ENCODE assay signal across 26 mouse cellular contexts in the genomic region with DNA sequence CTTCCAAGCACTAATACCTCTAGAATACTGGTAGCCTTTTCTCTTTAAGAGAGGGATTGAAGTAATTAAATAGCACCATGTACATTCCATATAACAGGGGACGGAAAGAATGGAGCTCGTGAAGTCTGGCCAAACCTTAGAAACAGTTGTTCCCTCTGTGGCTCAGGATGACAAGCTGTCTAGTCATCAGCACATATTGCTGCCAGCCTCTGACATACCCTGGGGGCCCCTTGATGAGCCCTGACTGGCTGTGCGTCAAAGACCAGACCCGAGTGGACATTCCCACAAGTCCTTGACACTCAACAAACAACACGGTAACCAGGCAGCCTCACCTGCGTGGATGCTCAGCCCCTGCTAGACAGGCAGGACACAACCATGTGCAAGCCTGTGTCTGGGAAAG. TPM values are rescaled to one million over a fixed set of nuclear protein-coding genes. Genes with fewer than 3 reads are reported as not detected.
A peak's percentile ranks its signal among the peaks of the same experiment; 100 is the strongest.
DNase-seq lines count a peak whose midpoint lies in the region; ATAC-seq and TF ChIP-seq lines count a peak whose summit lies in the region.
"Had no signal": no experiment of that assay in that cellular context is flagged by ENCODE, and none has a peak within 500 bp of the region (broad histone marks: within the 10 kb centered on the region; RNA-seq: fewer than 3 reads in every experiment).

No protein-coding gene starts in this region.

- 78% methylated on average over 6 of the region's 6 CpGs for WGBS in hindbrain, embryonic 13.5 days
- WGBS in hindbrain, embryonic 11.5 days = 85% methylated on average over 6 of the region's 6 CpGs
- 73% methylated on average over 6 of the region's 6 CpGs for WGBS in embryonic facial prominence, embryonic 10.5 days
- WGBS in limb, embryonic 14.5 days = 49% methylated on average over 6 of the region's 6 CpGs
- WGBS in kidney, embryonic 16.5 days = 86% methylated on average over 6 of the region's 6 CpGs

- H3K4me1 ChIP-seq in hindbrain, embryonic 13.5 days (replicated peaks) = peaks cover 18% of the 10 kb centered on the region
- no peaks in the 10 kb centered on the region for H3K4me1 ChIP-seq in hindbrain, embryonic 11.5 days (replicated peaks; ENCODE audit: control insufficient read depth, insufficient read depth, low read length)
- H3K4me1 ChIP-seq in embryonic facial prominence, embryonic 10.5 days = peaks cover 25% of the 10 kb centered on the region
- H3K4me1 ChIP-seq in limb, embryonic 14.5 days (ENCODE audit: control insufficient read depth, insufficient read depth, low read length) = peaks cover 26% of the 10 kb centered on the region
- peaks cover 12% of the 10 kb centered on the region for H3K4me1 ChIP-seq in kidney, embryonic 16.5 days (ENCODE audit: insufficient read depth, low read length)

- H3K9ac ChIP-seq in hindbrain, embryonic 13.5 days = 0 out of 2 replicates have a peak overlapping the region, but pooled peaks have one; percentile 8
- H3K9ac ChIP-seq in hindbrain, embryonic 11.5 days (ENCODE audit: low read depth, low read length) = no peak overlapping the region
- H3K9ac ChIP-seq in limb, embryonic 14.5 days (ENCODE audit: low read depth, low read length, severe bottlenecking) = no peak overlapping the region
- H3K9ac ChIP-seq in kidney, embryonic 16.5 days (replicated peaks; ENCODE audit: low read length) = no peak overlapping the region
- H3K9ac ChIP-seq: hindbrain, embryonic 12.5 days; midbrain, embryonic 13.5 days; neural tube, embryonic 13.5 days had no signal

- H3K79me3 ChIP-seq in C2C12 (ENCODE audit: low read depth) = no peaks in the 10 kb centered on the region

- TF ChIP-seq POLR2A in limb, embryonic 14.5 days (IDR thresholded peaks at IDR 0.05; ENCODE audit: borderline replicate concordance, extremely low read depth, insufficient read depth, insufficient read length) = no peak

- no peaks in the 10 kb centered on the region for H3K79me2 ChIP-seq in C2C12 (ENCODE audit: control insufficient read depth, insufficient read depth)

- no peak overlapping the region for H3K4me2 ChIP-seq in hindbrain, embryonic 13.5 days
- no peak overlapping the region for H3K4me2 ChIP-seq in hindbrain, embryonic 11.5 days (replicated peaks; ENCODE audit: low read depth, low read length)
- no peak overlapping the region for H3K4me2 ChIP-seq in limb, embryonic 14.5 days (replicated peaks; ENCODE audit: low read depth, low read length, severe bottlenecking)
- H3K4me2 ChIP-seq in kidney, embryonic 16.5 days (replicated peaks; ENCODE audit: low read depth, low read length) = no peak overlapping the region
- H3K4me2 ChIP-seq: hindbrain, embryonic 12.5 days; liver, embryonic 11.5 days; midbrain, embryonic 13.5 days; neural tube, embryonic 13.5 days had no signal

- no peak overlapping the region for H3K4me3 ChIP-seq in hindbrain, embryonic 13.5 days
- H3K4me3 ChIP-seq in hindbrain, embryonic 11.5 days (ENCODE audit: low read depth, low read length) = no peak overlapping the region
- no peak overlapping the region for H3K4me3 ChIP-seq in C2C12 (ENCODE audit: insufficient read depth, poor library complexity, severe bottlenecking)
- H3K4me3 ChIP-seq in embryonic facial prominence, embryonic 10.5 days = no peak overlapping the region
- H3K4me3 ChIP-seq in limb, embryonic 14.5 days (replicated peaks; ENCODE audit: low read length) = no peak overlapping the region
- H3K4me3 ChIP-seq in kidney, embryonic 16.5 days (ENCODE audit: low read length) = no peak overlapping the region
- H3K4me3 ChIP-seq: hindbrain, embryonic 12.5 days; midbrain, embryonic 13.5 days; neural tube, embryonic 13.5 days had no signal

- peaks cover 70% of the 10 kb centered on the region for H3K36me3 ChIP-seq in hindbrain, embryonic 13.5 days
- H3K36me3 ChIP-seq in hindbrain, embryonic 11.5 days (ENCODE audit: control insufficient read depth, insufficient read depth, low read length) = 0 out of 2 replicates have a peak, but pooled peaks cover 2% of the 10 kb centered on the region
- peaks cover 31% of the 10 kb centered on the region for H3K36me3 ChIP-seq in C2C12 (ENCODE audit: control insufficient read depth, insufficient read depth)
- H3K36me3 ChIP-seq in embryonic facial prominence, embryonic 10.5 days (replicated peaks) = peaks cover 72% of the 10 kb centered on the region
- H3K36me3 ChIP-seq in limb, embryonic 14.5 days (ENCODE audit: control insufficient read depth, insufficient read depth, low read length) = peaks cover 47% of the 10 kb centered on the region
- H3K36me3 ChIP-seq in kidney, embryonic 16.5 days (ENCODE audit: insufficient read depth, low read length) = peaks cover 13% of the 10 kb centered on the region; the same call in 1 of the 2 replicates

- no peak for TF ChIP-seq CTCF in C2C12 (IDR thresholded peaks at IDR 0.05; ENCODE audit: control insufficient read depth, insufficient read depth, insufficient read length)

- no peak for DNase-seq in hindbrain, embryonic 11.5 days (ENCODE audit: low spot score)
- DNase-seq in embryonic facial prominence, embryonic 10.5 days (ENCODE audit: low spot score) = no peak
- peak; percentile 16 for DNase-seq in limb, embryonic 14.5 days (ENCODE audit: low spot score)
- DNase-seq in left cerebral cortex, adult 11 months (ENCODE audit: low spot score) = no peak
- DNase-seq: adrenal gland, postnatal 25 days; cerebellum, adult 11-12 months; gastrocnemius, postnatal 36 days; kidney, postnatal 4 days; lung, adult 18-20 months; lung, postnatal 14 days; thymus, adult 18-20 months had no signal

- no peaks in the 10 kb centered on the region for H3K27me3 ChIP-seq in hindbrain, embryonic 13.5 days
- H3K27me3 ChIP-seq in hindbrain, embryonic 11.5 days (ENCODE audit: control insufficient read depth, insufficient read depth, low read length) = no peaks in the 10 kb centered on the region
- no peaks in the 10 kb centered on the region for H3K27me3 ChIP-seq in C2C12 (ENCODE audit: control insufficient read depth, insufficient read depth, insufficient read length)
- no peaks in the 10 kb centered on the region for H3K27me3 ChIP-seq in embryonic facial prominence, embryonic 10.5 days (replicated peaks; ENCODE audit: low read depth, poor library complexity, severe bottlenecking)
- no peaks in the 10 kb centered on the region for H3K27me3 ChIP-seq in limb, embryonic 14.5 days (ENCODE audit: control insufficient read depth, insufficient read depth, low read length)
- no peaks in the 10 kb centered on the region for H3K27me3 ChIP-seq in kidney, embryonic 16.5 days (ENCODE audit: insufficient read depth, low read length)
- H3K27me3 ChIP-seq: hindbrain, embryonic 12.5 days; midbrain, embryonic 13.5 days; neural tube, embryonic 13.5 days had no signal

- no peaks in the 10 kb centered on the region for H3K9me3 ChIP-seq in hindbrain, embryonic 13.5 days
- no peaks in the 10 kb centered on the region for H3K9me3 ChIP-seq in hindbrain, embryonic 11.5 days (ENCODE audit: control insufficient read depth, low read length)
- 0 out of 2 replicates have a peak, but pooled peaks cover 3% of the 10 kb centered on the region for H3K9me3 ChIP-seq in embryonic facial prominence, embryonic 10.5 days
- H3K9me3 ChIP-seq in limb, embryonic 14.5 days (ENCODE audit: control insufficient read depth, low read length) = no peaks in the 10 kb centered on the region
- H3K9me3 ChIP-seq in kidney, embryonic 16.5 days (ENCODE audit: low read length) = no peaks in the 10 kb centered on the region
- H3K9me3 ChIP-seq: hindbrain, embryonic 12.5 days; midbrain, embryonic 13.5 days; neural tube, embryonic 13.5 days had no signal

- no peak for ATAC-seq in hindbrain, embryonic 13.5 days (ENCODE audit: low FRiP score)
- no peak for ATAC-seq in hindbrain, embryonic 11.5 days (ENCODE audit: low FRiP score)
- no peak for ATAC-seq in limb, embryonic 14.5 days (ENCODE audit: low FRiP score, low read depth)
- no peak for ATAC-seq in kidney, embryonic 16.5 days (ENCODE audit: low FRiP score, low TSS enrichment)
- ATAC-seq: CD4-positive, CD25-positive, alpha-beta regulatory T cell, adult 4 months; intestine, embryonic 16.5 days; midbrain, embryonic 13.5 days had no signal

- no peak overlapping the region for H3K27ac ChIP-seq in hindbrain, embryonic 13.5 days
- H3K27ac ChIP-seq in hindbrain, embryonic 11.5 days (ENCODE audit: low read depth, low read length) = no peak overlapping the region
- H3K27ac ChIP-seq in embryonic facial prominence, embryonic 10.5 days (replicated peaks) = 0 out of 2 replicates have a peak overlapping the region, but pooled peaks have one; percentile 46
- no peak overlapping the region; the same call in 1 of the 2 replicates for H3K27ac ChIP-seq in limb, embryonic 14.5 days (replicated peaks; ENCODE audit: low read depth, low read length)
- no peak overlapping the region for H3K27ac ChIP-seq in kidney, embryonic 16.5 days (ENCODE audit: low read length)
- H3K27ac ChIP-seq: hindbrain, embryonic 12.5 days; midbrain, embryonic 13.5 days had no signal

- no peak overlapping the region for H3ac ChIP-seq in C2C12 (ENCODE audit: control insufficient read depth, insufficient read length, low read depth)

RNA-seq across cellular contexts. Expression of gene Prss38, which starts 36.6 kb away (rescaled TPM):
- polyA plus RNA-seq in hindbrain, embryonic 13.5 days (2015; fragmentation: Nextera tagmentation; extraction: Ambion mirVana) = not detected in 2 replicates
- polyA plus RNA-seq in hindbrain, embryonic 11.5 days (2014; fragmentation: Nextera tagmentation; extraction: Ambion mirVana) = not detected in 2 replicates
- polyA plus RNA-seq in C2C12 (2012; fragmentation: generic; extraction: Trizol) = not detected
- polyA plus RNA-seq in embryonic facial prominence, embryonic 10.5 days (2016; fragmentation: Nextera tagmentation; extraction: Ambion mirVana) = not detected in 2 replicates
- 0.13 and 0.33 TPM in 2 replicates for polyA plus RNA-seq in limb, embryonic 14.5 days (2012; rRNA removed)
- polyA plus RNA-seq in limb, embryonic 14.5 days (2014; fragmentation: Nextera tagmentation; extraction: Ambion mirVana) = not detected in 2 replicates
- polyA plus RNA-seq in kidney, embryonic 16.5 days (2015; fragmentation: Nextera tagmentation; extraction: Ambion mirVana) = not detected in 2 replicates
- polyA plus RNA-seq: CD4-positive, CD25-positive, alpha-beta regulatory T cell, adult 4 months; embryonic facial prominence, embryonic 11.5 days; forebrain, embryonic 11.5 days; heart, postnatal 0 days; hindbrain, embryonic 12.5 days; intestine, embryonic 16.5 days; kidney, embryonic 14.5 days; liver, embryonic 11.5 days; midbrain, embryonic 13.5 days; neural tube, embryonic 13.5 days; spleen, adult 2 months; stomach, embryonic 14.5 days had no signal

RNA-seq across cellular contexts. Expression of gene Jmjd4, which starts 37.8 kb away (rescaled TPM):
- 14.3 and 15.2 TPM in 2 replicates for polyA plus RNA-seq in hindbrain, embryonic 13.5 days (2015; fragmentation: Nextera tagmentation; extraction: Ambion mirVana)
- 12.2 and 13.0 TPM in 2 replicates for polyA plus RNA-seq in hindbrain, embryonic 11.5 days (2014; fragmentation: Nextera tagmentation; extraction: Ambion mirVana)
- polyA plus RNA-seq in C2C12 (2012; fragmentation: generic; extraction: Trizol) = 5.1 TPM
- 19.1 and 19.6 TPM in 2 replicates for polyA plus RNA-seq in embryonic facial prominence, embryonic 10.5 days (2016; fragmentation: Nextera tagmentation; extraction: Ambion mirVana)
- 11.5 and 12.7 TPM in 2 replicates for polyA plus RNA-seq in limb, embryonic 14.5 days (2012; rRNA removed)
- polyA plus RNA-seq in limb, embryonic 14.5 days (2014; fragmentation: Nextera tagmentation; extraction: Ambion mirVana) = 11.7 and 12.6 TPM in 2 replicates
- polyA plus RNA-seq in kidney, embryonic 16.5 days (2015; fragmentation: Nextera tagmentation; extraction: Ambion mirVana) = 13.0 and 13.6 TPM in 2 replicates

RNA-seq across cellular contexts. Expression of gene Snap47, which starts 38.9 kb away (rescaled TPM):
- 448 and 460 TPM in 2 replicates for polyA plus RNA-seq in hindbrain, embryonic 13.5 days (2015; fragmentation: Nextera tagmentation; extraction: Ambion mirVana)
- 183 and 195 TPM in 2 replicates for polyA plus RNA-seq in hindbrain, embryonic 11.5 days (2014; fragmentation: Nextera tagmentation; extraction: Ambion mirVana)
- polyA plus RNA-seq in C2C12 (2012; fragmentation: generic; extraction: Trizol) = 54.3 TPM
- polyA plus RNA-seq in embryonic facial prominence, embryonic 10.5 days (2016; fragmentation: Nextera tagmentation; extraction: Ambion mirVana) = 128 and 134 TPM in 2 replicates
- polyA plus RNA-seq in limb, embryonic 14.5 days (2012; rRNA removed) = 88.9 and 94.2 TPM in 2 replicates
- 127 and 139 TPM in 2 replicates for polyA plus RNA-seq in limb, embryonic 14.5 days (2014; fragmentation: Nextera tagmentation; extraction: Ambion mirVana)
- polyA plus RNA-seq in kidney, embryonic 16.5 days (2015; fragmentation: Nextera tagmentation; extraction: Ambion mirVana) = 119 and 124 TPM in 2 replicates
